Mouse (Mus musculus) midbrain, embryonic 11.5 days (tissue): ENCODE data around the gene Psma1. TPM values are rescaled to one million over a fixed set of nuclear protein-coding genes. Genes with fewer than 3 reads are reported as not detected.

Experiments
- ATAC-seq: fragments of 200-750 bp; cut with Nextera tagmentation; 2 replicates; pipeline ENCODE4 v1.8.0; 2017; ENCODE audit warnings: moderate TSS enrichment, moderate library complexity; ENCODE audit not compliant: low FRiP score
- DNase-seq: peaks from one replicate; pipeline ENCODE4 v3.0.0; 2015; ENCODE audit warnings: low spot score; ENCODE audit errors: missing footprints
- H3K27ac ChIP-seq: fragments of 300-500 bp; sonication (generic); 2 replicates; pipeline ENCODE4 v1.5.1; 2014; ENCODE audit warnings: low read depth, low read length
- H3K27me3 ChIP-seq: fragments of 300-500 bp; sonication (generic); 2 replicates; pipeline ENCODE4 v1.6.1; 2014; ENCODE audit warnings: mild to moderate bottlenecking, low read length, moderate library complexity, mixed read lengths; ENCODE audit not compliant: control insufficient read depth, insufficient read depth
- H3K36me3 ChIP-seq: fragments of 300-500 bp; sonication (generic); 2 replicates; pipeline ENCODE4 v1.6.1; 2014; ENCODE audit warnings: mild to moderate bottlenecking, low read length, moderate library complexity, mixed read lengths; ENCODE audit not compliant: control insufficient read depth, insufficient read depth
- H3K4me1 ChIP-seq: fragments of 300-500 bp; sonication (generic); 2 replicates; pipeline ENCODE4 v1.6.1; 2014; ENCODE audit warnings: low read length; ENCODE audit not compliant: control insufficient read depth, insufficient read depth
- H3K4me2 ChIP-seq: fragments of 300-500 bp; sonication (generic); 2 replicates; pipeline ENCODE4 v1.6.1; 2014; ENCODE audit warnings: mild to moderate bottlenecking, moderate library complexity
- H3K4me3 ChIP-seq: fragments of 300-500 bp; sonication (generic); 2 replicates; pipeline ENCODE4 v1.5.1; 2014; ENCODE audit warnings: low read depth, low read length
- H3K9ac ChIP-seq: fragments of 300-500 bp; sonication (generic); 2 replicates; pipeline ENCODE4 v1.6.1; 2014; ENCODE audit warnings: low read length
- H3K9me3 ChIP-seq: fragments of 300-500 bp; sonication (generic); 2 replicates; pipeline ENCODE4 v1.6.1; 2016; ENCODE audit warnings: low read length; ENCODE audit not compliant: control insufficient read depth
- WGBS: fragments of 180-500 bp; shearing (Covaris S2); extraction: QIAGEN DNeasy Blood & Tissue Kit; methylation state at CpG from one replicate; pipeline ENCODE4 v1.1.7; 2014; 5-methylcytosine and 5-hydroxymethylcytosine counted together
- polyA plus RNA-seq: library from polyadenylated mRNA; unstranded; fragments of >200 nt; fragmentation: Nextera tagmentation; extraction: Ambion mirVana; gene quantifications from 2 replicates; pipeline ENCODE4 v1.2.1, GENCODE M21; 2014

Psma1 gene
- polyA plus RNA-seq, 1 experiment from 2014 or later: 490 TPM

GRCm38 (mm10) chr7:114309020-114309419 is 33.1 kb upstream of the Psma1 start:
- WGBS: 63% methylated on average over 4 of the region's 4 CpGs
- no peak for ATAC-seq
- Histone ChIP-seq H3K27ac (no peak overlapping the region), H3K4me3 (no peak overlapping the region), H3K9ac (no peak overlapping the region), H3K4me2 (no peak overlapping the region), H3K27me3 (no peaks in the 10 kb centered on the region), H3K9me3 (no peaks in the 10 kb centered on the region), H3K4me1 (no peaks in the 10 kb centered on the region), H3K36me3 (no peaks in the 10 kb centered on the region)
- no peak for DNase-seq

GRCm38 (mm10) chr7:114301293-114301782 is 25.4 kb upstream of the Psma1 start:
- WGBS: 79% methylated on average over 4 of the region's 4 CpGs
- Histone ChIP-seq H3K27me3 (no peaks in the 10 kb centered on the region), H3K36me3 (no peaks in the 10 kb centered on the region), H3K4me3 (no peak overlapping the region), H3K9ac (no peak overlapping the region), H3K9me3 (no peaks in the 10 kb centered on the region), H3K27ac (no peak overlapping the region), H3K4me1 (no peaks in the 10 kb centered on the region), H3K4me2 (no peak overlapping the region)
- ATAC-seq: no peak
- DNase-seq: no peak

- ATAC-seq: no peak
- H3K27me3 ChIP-seq: no peaks in the 10 kb centered on the region
- no peak for DNase-seq
- no peak overlapping the region for H3K27ac ChIP-seq
- 80% methylated on average over 2 of the region's 2 CpGs for WGBS
- H3K9ac ChIP-seq: no peak overlapping the region
- H3K4me3 ChIP-seq: no peak overlapping the region
- no peaks in the 10 kb centered on the region for H3K36me3 ChIP-seq
- H3K4me1 ChIP-seq: no peaks in the 10 kb centered on the region
- no peaks in the 10 kb centered on the region for H3K9me3 ChIP-seq
- H3K4me2 ChIP-seq: no peak overlapping the region
These were observed 24.9 kb upstream of the Psma1 start for GRCm38 (mm10) chr7:114300782-114301181.

GRCm38 (mm10) chr7:114299247-114299646 is 23.3 kb upstream of the Psma1 start:
- DNase-seq (no peak), ATAC-seq (no peak)
- WGBS: 68% methylated on average over 4 of the region's 4 CpGs
- Histone ChIP-seq H3K4me3 (no peak overlapping the region), H3K27me3 (no peaks in the 10 kb centered on the region), H3K27ac (no peak overlapping the region), H3K36me3 (no peaks in the 10 kb centered on the region), H3K9ac (no peak overlapping the region), H3K4me2 (no peak overlapping the region), H3K9me3 (no peaks in the 10 kb centered on the region), H3K4me1 (no peaks in the 10 kb centered on the region)

- ATAC-seq (no peak), DNase-seq (no peak)
- H3K27me3 ChIP-seq: no peaks in the 10 kb centered on the region
- no peak overlapping the region for H3K27ac ChIP-seq
- no peak overlapping the region for H3K9ac ChIP-seq
- no peak overlapping the region for H3K4me2 ChIP-seq
- WGBS: 87% methylated on average over 5 of the region's 5 CpGs
- no peaks in the 10 kb centered on the region for H3K36me3 ChIP-seq
- no peaks in the 10 kb centered on the region for H3K9me3 ChIP-seq
- no peak overlapping the region for H3K4me3 ChIP-seq
- peaks cover 8% of the 10 kb centered on the region for H3K4me1 ChIP-seq
These were observed 18.8 kb upstream of the Psma1 start for GRCm38 (mm10) chr7:114294698-114295097.

GRCm38 (mm10) chr7:114293903-114294302 is 18.0 kb upstream of the Psma1 start:
- Histone ChIP-seq H3K4me3 (no peak overlapping the region), H3K9ac (no peak overlapping the region), H3K36me3 (no peaks in the 10 kb centered on the region), H3K9me3 (no peaks in the 10 kb centered on the region), H3K27ac (no peak overlapping the region), H3K27me3 (no peaks in the 10 kb centered on the region), H3K4me1 (peaks cover 8% of the 10 kb centered on the region), H3K4me2 (no peak overlapping the region)
- ATAC-seq (no peak), DNase-seq (no peak)
- 77% methylated on average over 5 of the region's 5 CpGs for WGBS

GRCm38 (mm10) chr7:114292501-114292971 is 16.6 kb upstream of the Psma1 start:
- H3K36me3 ChIP-seq: no peaks in the 10 kb centered on the region
- H3K9ac ChIP-seq: peak overlapping the region; percentile 48
- ATAC-seq (peak; percentile 76), DNase-seq (peak; percentile 89)
- H3K9me3 ChIP-seq: no peaks in the 10 kb centered on the region
- no peaks in the 10 kb centered on the region for H3K27me3 ChIP-seq
- peaks cover 8% of the 10 kb centered on the region for H3K4me1 ChIP-seq
- 9% methylated on average over 12 of the region's 12 CpGs for whole genome bisulfite sequencing
- H3K27ac ChIP-seq: no peak overlapping the region
- 0 out of 2 replicates have a peak overlapping the region, but pooled peaks have one; percentile 9 for H3K4me3 ChIP-seq
- H3K4me2 ChIP-seq: peak overlapping the region; percentile 39

GRCm38 (mm10) chr7:114291461-114292335 is 15.8 kb upstream of the Psma1 start:
- H3K27ac ChIP-seq: no peak overlapping the region
- H3K9ac ChIP-seq: no peak overlapping the region
- WGBS: 21% methylated on average over 15 of the region's 15 CpGs
- peaks cover 8% of the 10 kb centered on the region for H3K4me1 ChIP-seq
- peak overlapping the region; percentile 39; the same call in 1 of the 2 replicates for H3K4me2 ChIP-seq
- H3K36me3 ChIP-seq: no peaks in the 10 kb centered on the region
- no peaks in the 10 kb centered on the region for H3K9me3 ChIP-seq
- no peak overlapping the region for H3K4me3 ChIP-seq
- DNase-seq: peak; percentile 90
- ATAC-seq: 0 out of 2 replicates have a peak, but pooled peaks have one; percentile 30
- no peaks in the 10 kb centered on the region for H3K27me3 ChIP-seq

- 66% methylated on average over 5 of the region's 5 CpGs for WGBS
- H3K36me3 ChIP-seq: no peaks in the 10 kb centered on the region
- DNase-seq (no peak), ATAC-seq (no peak)
- no peak overlapping the region for H3K9ac ChIP-seq
- H3K9me3 ChIP-seq: no peaks in the 10 kb centered on the region
- H3K4me1 ChIP-seq: peaks cover 8% of the 10 kb centered on the region
- no peak overlapping the region for H3K27ac ChIP-seq
- H3K4me3 ChIP-seq: no peak overlapping the region
- no peak overlapping the region for H3K4me2 ChIP-seq
- no peaks in the 10 kb centered on the region for H3K27me3 ChIP-seq
These were observed 14.2 kb upstream of the Psma1 start for GRCm38 (mm10) chr7:114290078-114290506.
